Mouse (Mus musculus): ENCODE results near the gene Dapk1.

The Dapk1 gene

GRCm38 (mm10) chr13:60740248-60740647 is 138.5 kb downstream of the Dapk1 start:
- peak; percentile 55 for DNase-seq (ENCODE audit: low read depth)

GRCm38 (mm10) chr13:60742611-60743010 is 140.9 kb downstream of the Dapk1 start:
- peak; percentile 68 for DNase-seq (ENCODE audit: low read depth)

GRCm38 (mm10) chr13:60743381-60744077 is 141.8 kb downstream of the Dapk1 start:
- DNase-seq (ENCODE audit: low read depth), result peak; percentile 97

GRCm38 (mm10) chr13:60744078-60744460 is 142.3 kb downstream of the Dapk1 start:
- peak; percentile 83 for DNase-seq (ENCODE audit: low read depth)

GRCm38 (mm10) chr13:60744736-60745135 is 143.0 kb downstream of the Dapk1 start:
- DNase-seq (ENCODE audit: low read depth), result no peak

- DNase-seq (ENCODE audit: low read depth), result no peak
Observed at GRCm38 (mm10) chr13:60745358-60745757, 143.6 kb downstream of the Dapk1 start.

GRCm38 (mm10) chr13:60746271-60746670 is 144.5 kb downstream of the Dapk1 start:
- peak; percentile 63 for DNase-seq (ENCODE audit: low read depth)

- peak; percentile 36 for DNase-seq (ENCODE audit: low read depth)
Observed at GRCm38 (mm10) chr13:60747201-60747600, 145.5 kb downstream of the Dapk1 start.

GRCm38 (mm10) chr13:60748556-60748955 is 146.8 kb downstream of the Dapk1 start:
- peak; percentile 60 for DNase-seq (ENCODE audit: low read depth)

- DNase-seq (ENCODE audit: low read depth), result no peak
Observed at GRCm38 (mm10) chr13:60750930-60751329, 149.2 kb downstream of the Dapk1 start.

- no peak for DNase-seq (ENCODE audit: low read depth)
Observed at GRCm38 (mm10) chr13:60753216-60753615, 151.5 kb downstream of the Dapk1 start.

GRCm38 (mm10) chr13:60755251-60755650 is 153.5 kb downstream of the Dapk1 start:
- DNase-seq (ENCODE audit: low read depth), result no peak

GRCm38 (mm10) chr13:60757292-60757691 is 155.5 kb downstream of the Dapk1 start:
- no peak for DNase-seq (ENCODE audit: low read depth)

GRCm38 (mm10) chr13:60759136-60759535 is 157.4 kb downstream of the Dapk1 start:
- DNase-seq (ENCODE audit: low read depth), result peak; percentile 42

- no peak for DNase-seq (ENCODE audit: low read depth)
Observed at GRCm38 (mm10) chr13:60760392-60760791, 158.6 kb downstream of the Dapk1 start.

GRCm38 (mm10) chr13:60761161-60761560 is 159.4 kb downstream of the Dapk1 start:
- no peak for DNase-seq (ENCODE audit: low read depth)

- DNase-seq (ENCODE audit: low read depth), result no peak
Observed at GRCm38 (mm10) chr13:60780534-60780933, 178.8 kb downstream of the Dapk1 start.

GRCm38 (mm10) chr13:60783301-60783700 is 181.6 kb downstream of the Dapk1 start:
- DNase-seq (ENCODE audit: low read depth), result no peak

GRCm38 (mm10) chr13:60786264-60786663 is 184.5 kb downstream of the Dapk1 start, which contains the start of gene BC051665:
BC051665 (minus strand) TSS chr13:60786364.
- DNase-seq (ENCODE audit: low read depth), result no peak

GRCm38 (mm10) chr13:60789466-60789865 is 187.7 kb downstream of the Dapk1 start:
- DNase-seq (ENCODE audit: low read depth), result no peak

GRCm38 (mm10) chr13:60802749-60803148 is 201.0 kb downstream of the Dapk1 start, which contains the start of gene Ctsll3:
Ctsll3 (minus strand) TSS chr13:60802849.
- no peak for DNase-seq (ENCODE audit: low read depth)

GRCm38 (mm10) chr13:60809690-60810089 is 207.9 kb downstream of the Dapk1 start:
- DNase-seq (ENCODE audit: low read depth), result no peak

- DNase-seq (ENCODE audit: low read depth), result no peak
Observed at GRCm38 (mm10) chr13:60812768-60813167, 211.0 kb downstream of the Dapk1 start.
